Mouse (Mus musculus) testis, adult 2 months (tissue): Measurements from ENCODE around the gene Scg5.

Experiments used
- CTCF ChIP-seq: fragments of 200-500 bp; IDR thresholded peaks from 2 replicates; pipeline ENCODE4 v1.5.1; 2012; ENCODE audit warnings: low read depth, mild to moderate bottlenecking, inconsistent platforms, low read length, moderate library complexity; ENCODE audit not compliant: control insufficient read depth, insufficient read depth, insufficient replicate concordance
- POLR2A ChIP-seq: fragments of 200-500 bp; IDR thresholded peaks from 2 replicates; pipeline ENCODE4 v1.6.1; 2012; ENCODE audit warnings: low read depth, mild to moderate bottlenecking, inconsistent platforms, low read length, moderate library complexity; ENCODE audit not compliant: control insufficient read depth

DNA sequence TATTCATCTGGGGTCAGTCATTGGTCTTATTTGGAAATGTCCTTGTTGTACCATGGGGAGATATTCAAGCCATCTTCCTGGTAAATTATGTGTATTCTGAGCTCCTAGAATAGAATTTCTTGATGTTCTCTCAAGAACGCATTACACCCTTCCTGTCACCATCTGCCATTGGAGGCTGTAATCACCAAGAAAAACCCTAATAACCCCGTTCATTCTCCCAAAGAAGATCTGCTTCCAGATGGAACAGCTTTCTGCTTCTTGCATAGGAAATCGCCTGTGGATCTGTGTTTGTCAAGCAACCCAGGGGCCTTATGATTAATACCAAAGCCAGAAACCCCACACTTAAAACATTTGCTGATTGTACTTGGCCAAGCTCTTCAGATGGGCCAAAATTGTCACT lies 49.6 kb downstream of the Scg5 start:
- TF ChIP-seq CTCF (no peak), POLR2A (no peak)
